Mouse (Mus musculus) heart, embryonic 15.5 days (tissue): ENCODE results near the gene H2-DMa. TPM values are rescaled to one million over a fixed set of nuclear protein-coding genes. Genes with fewer than 3 reads are reported as not detected.

Source experiments
- ATAC-seq: fragments of 200-750 bp; cut with Nextera tagmentation; replicated peaks from 2 replicates; pipeline ENCODE4 v1.8.0; 2017; ENCODE audit warnings: low read depth, moderate TSS enrichment; ENCODE audit not compliant: insufficient number of reproducible peaks, insufficient read depth, low FRiP score
- H3K27ac ChIP-seq: fragments of 300-500 bp; sonication (generic); 2 replicates; pipeline ENCODE4 v1.5.1; 2015; ENCODE audit warnings: mild to moderate bottlenecking, inconsistent platforms
- H3K27me3 ChIP-seq: fragments of 300-500 bp; sonication (generic); 2 replicates; pipeline ENCODE4 v1.6.1; 2015; ENCODE audit warnings: inconsistent platforms
- H3K36me3 ChIP-seq: fragments of 300-500 bp; sonication (generic); 2 replicates; pipeline ENCODE4 v1.6.1; 2015; ENCODE audit warnings: mild to moderate bottlenecking, inconsistent platforms
- H3K4me1 ChIP-seq: fragments of 300-500 bp; sonication (generic); replicated peaks from 2 replicates; pipeline ENCODE4 v1.6.1; 2015; ENCODE audit warnings: inconsistent platforms
- H3K4me2 ChIP-seq: fragments of 300-500 bp; sonication (generic); 2 replicates; pipeline ENCODE4 v1.6.1; 2015; ENCODE audit warnings: inconsistent platforms, mild to moderate bottlenecking, moderate library complexity
- H3K4me3 ChIP-seq: fragments of 300-500 bp; sonication (generic); 2 replicates; pipeline ENCODE4 v1.5.1; 2015; ENCODE audit warnings: mild to moderate bottlenecking, inconsistent platforms
- H3K9ac ChIP-seq: fragments of 300-500 bp; sonication (generic); 2 replicates; pipeline ENCODE4 v1.6.1; 2015; ENCODE audit warnings: mild to moderate bottlenecking, inconsistent platforms
- H3K9me3 ChIP-seq: fragments of 300-500 bp; sonication (generic); replicated peaks from 2 replicates; pipeline ENCODE4 v1.6.1; 2016; ENCODE audit warnings: inconsistent platforms
- WGBS: fragments of 180-500 bp; shearing (Covaris S2); methylation state at CpG from one replicate; pipeline ENCODE4 v1.1.7; 2015; ENCODE audit warnings: mixed read lengths; 5-methylcytosine and 5-hydroxymethylcytosine counted together
- polyA plus RNA-seq: library from polyadenylated mRNA; unstranded; fragments of >200 nt; fragmentation: Nextera tagmentation; extraction: Ambion mirVana; gene quantifications from 2 replicates; pipeline ENCODE4 v1.2.1, GENCODE M21; 2015

The H2-DMa gene
- polyA plus RNA-seq, 1 experiment from 2014 or later, result 6.0 TPM

GRCm38 (mm10) chr17:34183564-34184219 is 64.4 kb downstream of the H2-DMa start:
- H3K9me3 ChIP-seq, result no peaks in the 10 kb centered on the region
- no peak overlapping the region for H3K4me3 ChIP-seq
- ATAC-seq, result no peak
- peaks cover 48% of the 10 kb centered on the region for H3K27me3 ChIP-seq
- peaks cover 8% of the 10 kb centered on the region for H3K4me1 ChIP-seq
- no peak overlapping the region for H3K9ac ChIP-seq
- no peak overlapping the region for H3K27ac ChIP-seq
- 61% methylated on average over 15 of the region's 15 CpGs for WGBS
- H3K4me2 ChIP-seq, result no peak overlapping the region
- no peaks in the 10 kb centered on the region for H3K36me3 ChIP-seq

DNA sequence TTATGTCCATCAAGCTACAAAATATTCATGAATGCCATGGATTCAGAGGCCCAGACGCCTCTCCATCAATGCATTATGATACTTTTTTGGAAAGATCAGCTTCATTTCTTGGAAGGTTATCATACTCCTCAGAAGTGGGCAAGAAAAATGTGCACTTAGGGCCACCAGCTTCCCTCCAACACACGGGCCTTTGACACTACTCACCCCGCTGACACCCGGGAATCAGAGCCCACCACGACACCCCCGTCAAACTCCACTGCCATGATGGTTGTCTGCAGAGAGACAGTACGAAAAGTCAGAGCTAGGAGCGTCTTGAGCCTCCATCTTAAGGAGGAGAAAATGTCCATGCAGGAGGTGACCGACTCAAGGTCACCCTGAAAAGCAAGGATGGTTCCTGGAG is 66.2 kb downstream of the H2-DMa start:
- H3K27ac ChIP-seq, result no peak overlapping the region
- no peaks in the 10 kb centered on the region for H3K36me3 ChIP-seq
- no peak for ATAC-seq
- H3K4me2 ChIP-seq, result no peak overlapping the region; the same call in 1 of the 2 replicates
- WGBS, result 83% methylated on average over 9 of the region's 9 CpGs
- no peaks in the 10 kb centered on the region for H3K9me3 ChIP-seq
- H3K9ac ChIP-seq, result no peak overlapping the region
- H3K4me3 ChIP-seq, result no peak overlapping the region
- H3K4me1 ChIP-seq, result peaks cover 8% of the 10 kb centered on the region
- peaks cover 66% of the 10 kb centered on the region for H3K27me3 ChIP-seq

DNA sequence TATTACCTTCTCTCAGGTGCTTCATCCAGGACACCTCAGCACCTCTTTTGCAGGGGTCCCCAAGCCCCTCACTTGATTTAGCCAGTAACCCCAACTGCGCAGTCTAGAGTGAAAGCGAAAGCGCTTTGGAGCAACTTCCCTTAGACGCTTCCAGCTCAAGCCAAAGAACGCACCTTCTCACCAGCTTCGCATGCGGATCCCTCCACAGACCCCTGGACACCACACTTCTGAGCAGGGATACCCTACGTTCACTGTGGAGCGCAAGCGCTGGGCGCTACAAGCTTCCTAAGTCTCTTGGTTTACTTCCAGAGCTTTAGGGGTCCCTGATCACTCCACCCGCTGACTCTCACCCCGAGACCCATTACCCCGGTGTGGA is 67.5 kb downstream of the H2-DMa start:
- no peaks in the 10 kb centered on the region for H3K36me3 ChIP-seq
- H3K9me3 ChIP-seq, result no peaks in the 10 kb centered on the region
- 0 out of 2 replicates have a peak overlapping the region, but pooled peaks have one; percentile 27 for H3K27ac ChIP-seq
- H3K4me2 ChIP-seq, result peak overlapping the region; percentile 91
- H3K4me1 ChIP-seq, result peaks cover 8% of the 10 kb centered on the region
- ATAC-seq, result peak; percentile 29; the same call in 1 of the 2 replicates
- peak overlapping the region; percentile 66 for H3K4me3 ChIP-seq
- H3K9ac ChIP-seq, result peak overlapping the region; percentile 63
- H3K27me3 ChIP-seq, result peaks cover 74% of the 10 kb centered on the region
- 3% methylated on average over 14 of the region's 14 CpGs for WGBS

- peak within 1 kb of the TSS; percentile 66 for H3K4me3 ChIP-seq
- H3K4me1 ChIP-seq, result peaks cover 8% of the 10 kb centered on the region
- H3K27ac ChIP-seq, result peak within 1 kb of the TSS; percentile 66
- peak within 1 kb of the TSS; percentile 63 for H3K9ac ChIP-seq
- under 1% methylated on average over 46 of the region's 46 CpGs for WGBS
- ATAC-seq, result peak; percentile 91
- peaks cover 79% of the 10 kb centered on the region for H3K27me3 ChIP-seq
- H3K36me3 ChIP-seq, result no peaks in the 10 kb centered on the region
- H3K4me2 ChIP-seq, result peak within 1 kb of the TSS; percentile 91
- no peaks in the 10 kb centered on the region for H3K9me3 ChIP-seq
Measured at GRCm38 (mm10) chr17:34187261-34187916, 68.0 kb downstream of the H2-DMa start, which contains the start of the genes Tap1 and Psmb9. Gene Tap1 (plus strand): TSS chr17:34187553. Gene Psmb9 (minus strand): TSS chr17:34187764.

GRCm38 (mm10) chr17:34188010-34188409 is 68.7 kb downstream of the H2-DMa start:
- H3K27me3 ChIP-seq, result peaks cover 80% of the 10 kb centered on the region

More at GRCm38 (mm10) chr17:34188010-34188409, 68.7 kb downstream of the H2-DMa start:
- H3K27ac ChIP-seq, result peak overlapping the region; percentile 66
- H3K4me3 ChIP-seq, result peak overlapping the region; percentile 66
- no peaks in the 10 kb centered on the region for H3K9me3 ChIP-seq
- peak overlapping the region; percentile 91 for H3K4me2 ChIP-seq
- H3K36me3 ChIP-seq, result no peaks in the 10 kb centered on the region
- H3K9ac ChIP-seq, result peak overlapping the region; percentile 63
- ATAC-seq, result peak; percentile 21; the same call in 1 of the 2 replicates
- peaks cover 8% of the 10 kb centered on the region for H3K4me1 ChIP-seq
- WGBS, result 2% methylated on average over 20 of the region's 20 CpGs

Other genes starting within 250 kb of the H2-DMa start
- gene Gm7029, start 245.7 kb upstream of the H2-DMa start, polyA plus RNA-seq, result not detected in 2 replicates
- 5.3 and 7.3 TPM in 2 replicates for gene Kifc1, start 228.9 kb upstream of the H2-DMa start, polyA plus RNA-seq
- gene Platr17, start 214.4 kb upstream of the H2-DMa start, polyA plus RNA-seq, result 0.18 TPM in 1 of 2 replicates, not detected in the other
- gene Daxx, start 210.1 kb upstream of the H2-DMa start, polyA plus RNA-seq, result 27.1 and 36.7 TPM in 2 replicates
- gene Tapbp, start 203.6 kb upstream of the H2-DMa start, polyA plus RNA-seq, result 44.3 and 61.3 TPM in 2 replicates
- gene Zbtb22, start 203.6 kb upstream of the H2-DMa start, polyA plus RNA-seq, result 11.3 and 15.3 TPM in 2 replicates
- gene Rgl2, start 190.0 kb upstream of the H2-DMa start, polyA plus RNA-seq, result 34.7 and 44.8 TPM in 2 replicates
- gene Pfdn6, start 179.2 kb upstream of the H2-DMa start, polyA plus RNA-seq, result 112 and 115 TPM in 2 replicates
- 16.3 and 24.1 TPM in 2 replicates for gene Wdr46, start 178.9 kb upstream of the H2-DMa start, polyA plus RNA-seq
- 5.1 and 6.5 TPM in 2 replicates for gene B3galt4, start 168.1 kb upstream of the H2-DMa start, polyA plus RNA-seq
- 35.5 and 44.7 TPM in 2 replicates for gene Vps52, start 163.7 kb upstream of the H2-DMa start, polyA plus RNA-seq
- 847 and 935 TPM in 2 replicates for gene Rps18, start 163.5 kb upstream of the H2-DMa start, polyA plus RNA-seq
- 37.4 and 80.9 TPM in 2 replicates for gene H2-K1, start 119.2 kb upstream of the H2-DMa start, polyA plus RNA-seq
- gene Ring1, start 94.9 kb upstream of the H2-DMa start, polyA plus RNA-seq, result 15.8 and 20.8 TPM in 2 replicates
- 47.4 and 56.2 TPM in 2 replicates for gene H2-Ke6, start 91.5 kb upstream of the H2-DMa start, polyA plus RNA-seq
- gene Slc39a7, start 87.9 kb upstream of the H2-DMa start, polyA plus RNA-seq, result 97.8 and 133 TPM in 2 replicates
- 26.8 and 38.5 TPM in 2 replicates for gene Rxrb, start 87.7 kb upstream of the H2-DMa start, polyA plus RNA-seq
- 1.3 and 4.6 TPM in 2 replicates for gene Col11a2, start 80.1 kb upstream of the H2-DMa start, polyA plus RNA-seq
- 0.29 and 0.94 TPM in 2 replicates for gene H2-Oa, start 27.2 kb upstream of the H2-DMa start, polyA plus RNA-seq
- 59.0 and 77.7 TPM in 2 replicates for gene Brd2, start 3.1 kb downstream of the H2-DMa start, polyA plus RNA-seq
- gene H2-DMb2, start 23.8 kb downstream of the H2-DMa start, polyA plus RNA-seq, result 0.69 and 2.5 TPM in 2 replicates
- gene H2-DMb1, start 33.5 kb downstream of the H2-DMa start, polyA plus RNA-seq, result 0.34 and 3.2 TPM in 2 replicates
- gene Tap1, start 68.0 kb downstream of the H2-DMa start, polyA plus RNA-seq, result 2.4 and 8.0 TPM in 2 replicates
- gene Psmb9, start 68.2 kb downstream of the H2-DMa start, polyA plus RNA-seq, result 3.1 and 22.4 TPM in 2 replicates
- 6.3 and 50.4 TPM in 2 replicates for gene Psmb8, start 78.2 kb downstream of the H2-DMa start, polyA plus RNA-seq
- gene Tap2, start 84.0 kb downstream of the H2-DMa start, polyA plus RNA-seq, result 5.3 and 13.7 TPM in 2 replicates
- 0.14 and 0.30 TPM in 2 replicates for gene H2-Ob, start 119.4 kb downstream of the H2-DMa start, polyA plus RNA-seq
- gene H2-Ab1, start 138.1 kb downstream of the H2-DMa start, polyA plus RNA-seq, result 16.2 and 120 TPM in 2 replicates
- gene H2-Aa, start 168.3 kb downstream of the H2-DMa start, polyA plus RNA-seq, result 5.9 and 42.6 TPM in 2 replicates
- gene H2-Eb1, start 186.3 kb downstream of the H2-DMa start, polyA plus RNA-seq, result 5.6 and 28.9 TPM in 2 replicates
- gene H2-Eb2, start 206.1 kb downstream of the H2-DMa start, polyA plus RNA-seq, result 0.11 TPM in 1 of 2 replicates, not detected in the other
- gene Btnl2, start 235.3 kb downstream of the H2-DMa start, polyA plus RNA-seq, result 0.09 TPM in 1 of 2 replicates, not detected in the other